Mouse (Mus musculus): ENCODE measurements around the gene Prkag1.

Prkag1 gene

GRCm38 (mm10) chr15:98792233-98793020 lies 38.9 kb downstream of the Prkag1 start:
- DNase-seq (ENCODE audit: low spot score) = no peak

- no peak for DNase-seq (ENCODE audit: low spot score)
Measured at GRCm38 (mm10) chr15:98791771-98792170, 39.5 kb downstream of the Prkag1 start.

- no peak for DNase-seq (ENCODE audit: low spot score)
Measured at GRCm38 (mm10) chr15:98791221-98791620, 40.1 kb downstream of the Prkag1 start.

- no peak for DNase-seq (ENCODE audit: low spot score)
Measured at GRCm38 (mm10) chr15:98790761-98791160, 40.6 kb downstream of the Prkag1 start.

- DNase-seq (ENCODE audit: low spot score) = peak; percentile 58
Measured at GRCm38 (mm10) chr15:98789661-98790535, 41.4 kb downstream of the Prkag1 start, which contains the start of gene Wnt1. TSS of gene Wnt1 (plus strand) at chr15:98789857.

GRCm38 (mm10) chr15:98788972-98789660 lies 42.2 kb downstream of the Prkag1 start:
- no peak for DNase-seq (ENCODE audit: low spot score)

GRCm38 (mm10) chr15:98787930-98788329 lies 43.4 kb downstream of the Prkag1 start:
- no peak for DNase-seq (ENCODE audit: low spot score)

- DNase-seq (ENCODE audit: low spot score) = no peak
Measured at GRCm38 (mm10) chr15:98785744-98786143, 45.6 kb downstream of the Prkag1 start.

- no peak for DNase-seq (ENCODE audit: low spot score)
Measured at GRCm38 (mm10) chr15:98781166-98781565, 50.2 kb downstream of the Prkag1 start.

- DNase-seq (ENCODE audit: low spot score) = no peak
Measured at GRCm38 (mm10) chr15:98780573-98780972, 50.7 kb downstream of the Prkag1 start.

GRCm38 (mm10) chr15:98780075-98780474 lies 51.2 kb downstream of the Prkag1 start:
- no peak for DNase-seq (ENCODE audit: low spot score)

GRCm38 (mm10) chr15:98778806-98779205 lies 52.5 kb downstream of the Prkag1 start:
- DNase-seq (ENCODE audit: low spot score) = no peak

GRCm38 (mm10) chr15:98778191-98778770 lies 53.0 kb downstream of the Prkag1 start:
- no peak for DNase-seq (ENCODE audit: low spot score)

GRCm38 (mm10) chr15:98777762-98778161 lies 53.6 kb downstream of the Prkag1 start, which contains the start of gene Wnt10b:
TSS of gene Wnt10b (minus strand) at chr15:98778150.
- no peak for DNase-seq (ENCODE audit: low spot score)

GRCm38 (mm10) chr15:98777005-98777616 lies 54.2 kb downstream of the Prkag1 start:
- DNase-seq (ENCODE audit: low spot score) = no peak

GRCm38 (mm10) chr15:98776280-98777004 lies 54.9 kb downstream of the Prkag1 start:
- no peak for DNase-seq (ENCODE audit: low spot score)

- DNase-seq (ENCODE audit: low spot score) = no peak
Measured at GRCm38 (mm10) chr15:98775533-98775932, 55.8 kb downstream of the Prkag1 start.

GRCm38 (mm10) chr15:98774096-98774495 lies 57.2 kb downstream of the Prkag1 start:
- no peak for DNase-seq (ENCODE audit: low spot score)

- no peak for DNase-seq (ENCODE audit: low spot score)
Measured at GRCm38 (mm10) chr15:98772511-98773211, 58.7 kb downstream of the Prkag1 start.

- no peak for DNase-seq (ENCODE audit: low spot score)
Measured at GRCm38 (mm10) chr15:98771813-98772425, 59.4 kb downstream of the Prkag1 start.
